Mouse (Mus musculus): ENCODE data around the gene Foxo1.
A peak's percentile ranks its signal among the peaks of the same experiment; 100 is the strongest.

DNA sequence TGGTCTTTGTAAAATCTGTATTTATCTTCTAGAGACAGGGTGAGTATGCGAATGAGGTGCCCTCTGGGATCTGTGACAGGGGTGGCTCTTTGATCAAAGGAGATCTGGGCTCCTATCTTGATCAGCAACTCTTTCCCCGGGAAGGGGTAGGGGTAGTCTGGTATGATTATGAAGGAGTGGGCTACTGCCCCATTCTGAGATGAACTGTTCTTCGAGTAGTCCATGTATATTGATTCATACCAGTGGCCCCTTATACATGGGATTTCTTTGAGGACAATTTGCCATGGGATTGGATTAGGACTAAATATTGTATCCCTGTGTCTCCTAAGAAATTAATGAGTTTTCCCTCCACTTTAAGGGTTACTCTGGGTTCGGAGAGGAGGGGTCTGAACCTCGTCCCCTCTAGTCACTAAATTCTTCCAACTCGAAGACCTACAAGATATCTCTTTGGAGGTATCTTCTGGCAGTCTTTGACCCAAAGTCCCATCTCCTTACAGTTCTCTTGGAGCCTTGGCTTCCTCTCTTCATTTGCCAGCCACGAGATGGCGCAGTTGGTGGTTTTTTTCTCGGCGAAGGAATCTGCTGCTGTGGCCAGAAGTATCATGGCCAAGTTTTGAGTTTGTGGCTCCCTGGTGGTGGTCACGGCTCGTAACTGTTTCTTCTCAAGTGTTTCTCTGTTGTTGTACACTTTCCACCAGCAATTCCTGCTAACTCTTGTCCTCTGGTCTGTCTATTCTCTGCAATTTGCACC lies 24.7 kb upstream of the Foxo1 start:
- TF ChIP-seq POLR2A (IDR thresholded peaks at IDR 0.05; ENCODE audit: insufficient read depth, low read depth, low read length) (no peak), CTCF (IDR thresholded peaks at IDR 0.05; ENCODE audit: insufficient read depth, low read depth, low read length) (peak; percentile 39; the same call in 1 of the 2 replicates)

Data from olfactory bulb, adult 2 months (tissue).